ENCODE assay signal across 8 mouse cellular contexts in genomic region chr5:122693431-122694207, GRCm38 (mm10). TPM values are rescaled to one million over a fixed set of nuclear protein-coding genes. Genes with fewer than 3 reads are reported as not detected.
DNase-seq lines count a peak whose midpoint lies in the region; ATAC-seq and TF ChIP-seq lines count a peak whose summit lies in the region.

No protein-coding gene starts in this region.

- no peak overlapping the region for H3K4me2 ChIP-seq in heart, embryonic 11.5 days
- H3K4me2 ChIP-seq in hindbrain, embryonic 15.5 days = no peak overlapping the region
- no peak overlapping the region for H3K4me2 ChIP-seq in midbrain, postnatal 0 days (ENCODE audit: low read depth, low read length, poor library complexity, severe bottlenecking)

- no peak for TF ChIP-seq POLR2A in heart, adult 2 months (IDR thresholded peaks at IDR 0.05; ENCODE audit: insufficient read depth, low read depth, low read length)

- H3K4me1 ChIP-seq in heart, adult 2 months (ENCODE audit: control insufficient read depth, insufficient read depth, low read length) = peaks cover 3% of the 10 kb centered on the region; the same call in 1 of the 2 replicates
- no peaks in the 10 kb centered on the region; the same call in 1 of the 2 replicates for H3K4me1 ChIP-seq in heart, embryonic 11.5 days (ENCODE audit: control insufficient read depth, insufficient read depth, low read length)
- H3K4me1 ChIP-seq in hindbrain, embryonic 15.5 days (replicated peaks) = peaks cover 7% of the 10 kb centered on the region
- no peaks in the 10 kb centered on the region for H3K4me1 ChIP-seq in midbrain, postnatal 0 days (ENCODE audit: insufficient read depth, low read length)

- WGBS in heart, adult 2 months = 28% methylated on average over 13 of the region's 13 CpGs
- WGBS in heart, embryonic 11.5 days (ENCODE audit: insufficient replicate concordance) = 58% methylated on average over 13 of the region's 13 CpGs
- 16% methylated on average over 13 of the region's 13 CpGs for WGBS in hindbrain, embryonic 15.5 days
- WGBS in midbrain, postnatal 0 days = 24% methylated on average over 13 of the region's 13 CpGs

- peak in 1 of 2 experiments; percentile 12 for DNase-seq in heart, adult 2 months
- peak; percentile 29 to 39 for DNase-seq in adrenal gland, postnatal 36 days
- peak; percentile 82 for DNase-seq in midbrain, postnatal 0 days (ENCODE audit: low spot score)
- DNase-seq in thymus, postnatal 14 days = no peak
- no peak for DNase-seq in spleen, postnatal 10 days (ENCODE audit: low spot score in 2 of 2)
- no peak for DNase-seq in urinary bladder, postnatal 14 days (ENCODE audit: low spot score)

- H3K27ac ChIP-seq in heart, adult 2 months = peak overlapping the region; percentile 55
- no peak overlapping the region; the same call in 1 of the 2 replicates for H3K27ac ChIP-seq in heart, embryonic 11.5 days (ENCODE audit: low read depth, low read length)
- peak overlapping the region; percentile 74 for H3K27ac ChIP-seq in hindbrain, embryonic 15.5 days (replicated peaks)
- H3K27ac ChIP-seq in midbrain, postnatal 0 days (ENCODE audit: low read depth, low read length) = peak overlapping the region; percentile 18; the same call in 1 of the 2 replicates

- ATAC-seq in heart, embryonic 11.5 days (replicated peaks; ENCODE audit: insufficient number of reproducible peaks, low FRiP score, low TSS enrichment) = no peak
- ATAC-seq in hindbrain, embryonic 15.5 days (ENCODE audit: low FRiP score, low read depth) = peak; percentile 91
- ATAC-seq in midbrain, postnatal 0 days (ENCODE audit: low FRiP score) = peak; percentile 58; the same call in 1 of the 2 replicates

- H3K4me3 ChIP-seq in heart, adult 2 months = no peak overlapping the region
- no peak overlapping the region for H3K4me3 ChIP-seq in heart, embryonic 11.5 days (ENCODE audit: low read depth, low read length)
- H3K4me3 ChIP-seq in hindbrain, embryonic 15.5 days = no peak overlapping the region
- no peak overlapping the region for H3K4me3 ChIP-seq in midbrain, postnatal 0 days (ENCODE audit: low read depth, low read length)

- no peaks in the 10 kb centered on the region for H3K9me3 ChIP-seq in heart, embryonic 11.5 days (replicated peaks; ENCODE audit: control insufficient read depth, low read length)
- H3K9me3 ChIP-seq in hindbrain, embryonic 15.5 days = no peaks in the 10 kb centered on the region
- H3K9me3 ChIP-seq in midbrain, postnatal 0 days (ENCODE audit: low read length) = no peaks in the 10 kb centered on the region

- intact Hi-C loops in heart, adult 2 months (cut with DNase I) = no loop called here

- no peaks in the 10 kb centered on the region for H3K36me3 ChIP-seq in heart, adult 2 months (ENCODE audit: control insufficient read depth, insufficient read depth, low read length)
- H3K36me3 ChIP-seq in heart, embryonic 11.5 days (ENCODE audit: control insufficient read depth, insufficient read depth, low read length) = no peaks in the 10 kb centered on the region
- H3K36me3 ChIP-seq in hindbrain, embryonic 15.5 days = no peaks in the 10 kb centered on the region
- no peaks in the 10 kb centered on the region for H3K36me3 ChIP-seq in midbrain, postnatal 0 days (ENCODE audit: insufficient read depth, low read length)

- H3K27me3 ChIP-seq in heart, adult 2 months (ENCODE audit: control insufficient read depth, insufficient read depth, low read length) = no peaks in the 10 kb centered on the region
- no peaks in the 10 kb centered on the region for H3K27me3 ChIP-seq in heart, embryonic 11.5 days (ENCODE audit: control insufficient read depth, insufficient read depth, low read length)
- no peaks in the 10 kb centered on the region for H3K27me3 ChIP-seq in hindbrain, embryonic 15.5 days
- no peaks in the 10 kb centered on the region for H3K27me3 ChIP-seq in midbrain, postnatal 0 days (ENCODE audit: insufficient read depth, low read length)

- no peaks in the 10 kb centered on the region for H3K79me2 ChIP-seq in heart, adult 2 months (replicated peaks; ENCODE audit: control insufficient read depth, insufficient read depth, low read length)

- no peak for TF ChIP-seq CTCF in heart, adult 2 months (IDR thresholded peaks at IDR 0.05)
- no peak for TF ChIP-seq CTCF in midbrain, postnatal 0 days (IDR thresholded peaks at IDR 0.05)

- TF ChIP-seq EP300 in heart, adult 2 months (IDR thresholded peaks at IDR 0.05; ENCODE audit: insufficient read depth, low read depth, low read length) = no peak

- no peak overlapping the region for H3K9ac ChIP-seq in heart, adult 2 months (ENCODE audit: low read depth, low read length)
- H3K9ac ChIP-seq in heart, embryonic 11.5 days (ENCODE audit: low read depth, low read length) = no peak overlapping the region
- no peak overlapping the region for H3K9ac ChIP-seq in hindbrain, embryonic 15.5 days
- no peak overlapping the region for H3K9ac ChIP-seq in midbrain, postnatal 0 days (replicated peaks; ENCODE audit: low read length, poor library complexity, severe bottlenecking)

RNA-seq across cellular contexts. Expression of gene P2rx4, which starts 13.7 kb away (rescaled TPM):
- 10 to 100 TPM; 17.4 to 19.0 TPM for total RNA-seq in heart, adult 2 months (2021)
- 28.9 and 35.0 TPM in 2 replicates for polyA plus RNA-seq in heart, adult 2 months (2012; rRNA removed)
- polyA plus RNA-seq in heart, embryonic 11.5 days (2014; fragmentation: Nextera tagmentation; extraction: Ambion mirVana) = 13.1 and 13.8 TPM in 2 replicates
- total RNA-seq in adrenal gland, postnatal 36 days (2021) = 10 to 100 TPM; 33.0 to 45.8 TPM
- 16.7 and 17.0 TPM in 2 replicates for polyA plus RNA-seq in hindbrain, embryonic 15.5 days (2015; fragmentation: Nextera tagmentation; extraction: Ambion mirVana)
- 15.0 and 19.4 TPM in 2 replicates for total RNA-seq in midbrain, postnatal 0 days (2014; rRNA removed)
- polyA plus RNA-seq in midbrain, postnatal 0 days (2015; fragmentation: Nextera tagmentation; extraction: Ambion mirVana) = 14.7 and 16.1 TPM in 2 replicates

RNA-seq across cellular contexts. Expression of gene P2rx7, which starts 49.9 kb away (rescaled TPM):
- total RNA-seq in heart, adult 2 months (2021) = 1 to 10 TPM; 2.8 to 3.1 TPM
- 7.2 and 7.4 TPM in 2 replicates for polyA plus RNA-seq in heart, adult 2 months (2012; rRNA removed)
- 0.36 and 1.00 TPM in 2 replicates for polyA plus RNA-seq in heart, embryonic 11.5 days (2014; fragmentation: Nextera tagmentation; extraction: Ambion mirVana)
- total RNA-seq in adrenal gland, postnatal 36 days (2021) = 1 to 10 TPM; 2.1 to 2.3 TPM
- 5.7 and 6.1 TPM in 2 replicates for polyA plus RNA-seq in hindbrain, embryonic 15.5 days (2015; fragmentation: Nextera tagmentation; extraction: Ambion mirVana)
- 6.3 and 7.3 TPM in 2 replicates for total RNA-seq in midbrain, postnatal 0 days (2014; rRNA removed)
- 3.6 and 4.6 TPM in 2 replicates for polyA plus RNA-seq in midbrain, postnatal 0 days (2015; fragmentation: Nextera tagmentation; extraction: Ambion mirVana)

Comparison
In these comparisons a context has a peak if more than half of its experiments do, and no peak if none do; other contexts are left out.
1. DNase-seq: peak in adrenal gland, postnatal 36 days (2 of 2) and midbrain, postnatal 0 days (single experiment); none in thymus, postnatal 14 days (single experiment), spleen, postnatal 10 days (0 of 2) and urinary bladder, postnatal 14 days (single experiment).